Mouse (Mus musculus) bone marrow macrophage, adult 2 months (primary cell): ENCODE results near the gene Cblb.

Source experiments
- CTCF ChIP-seq: IDR thresholded peaks from 2 replicates; pipeline ENCODE4 v1.5.1; 2012; ENCODE audit warnings: low read depth, mild to moderate bottlenecking, low read length, moderate library complexity
- POLR2A ChIP-seq: IDR thresholded peaks from 2 replicates; pipeline ENCODE4 v1.6.1; 2012; ENCODE audit warnings: mild to moderate bottlenecking, low read depth, low read length, borderline replicate concordance

- TF ChIP-seq POLR2A (no peak), CTCF (no peak)
Observed at GRCm38 (mm10) chr16:52076652-52077051, 45.6 kb downstream of the Cblb start.
